Mouse (Mus musculus): ENCODE results near the gene Gm5416.
"Not testable (repeated sequence)": the region's sequence is repeated elsewhere in the genome, so short reads cannot be mapped to it uniquely, and the experiment has no call there.

Gm5416 gene

DNA sequence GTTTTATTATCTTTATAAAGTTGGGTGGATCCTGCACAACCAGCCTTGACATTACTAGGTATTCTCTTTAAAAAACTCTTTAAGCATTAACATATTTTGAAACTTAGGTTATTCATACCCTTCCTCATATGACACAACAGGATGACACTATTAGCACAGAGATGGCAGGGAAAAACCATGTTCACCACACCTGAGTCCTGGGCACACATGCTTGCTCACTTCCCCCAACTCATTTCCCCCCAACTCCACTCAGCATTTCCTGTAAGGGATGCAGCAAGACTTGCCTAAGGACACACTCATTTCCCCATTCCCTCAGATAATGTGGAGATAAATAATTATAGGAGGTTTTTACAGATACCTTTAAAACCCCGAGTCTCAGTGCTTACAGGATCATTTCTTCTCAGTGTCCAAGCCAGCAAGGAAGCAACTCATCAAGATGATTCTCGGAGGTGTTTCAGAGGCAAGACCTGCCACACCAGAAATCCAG, at the start of gene Gm5416:
TSS of gene Gm5416 (plus strand) at position 437 of the 487 bp plus-strand sequence.
- no peak for DNase-seq (ENCODE audit: low spot score in 2 of 2)

DNA sequence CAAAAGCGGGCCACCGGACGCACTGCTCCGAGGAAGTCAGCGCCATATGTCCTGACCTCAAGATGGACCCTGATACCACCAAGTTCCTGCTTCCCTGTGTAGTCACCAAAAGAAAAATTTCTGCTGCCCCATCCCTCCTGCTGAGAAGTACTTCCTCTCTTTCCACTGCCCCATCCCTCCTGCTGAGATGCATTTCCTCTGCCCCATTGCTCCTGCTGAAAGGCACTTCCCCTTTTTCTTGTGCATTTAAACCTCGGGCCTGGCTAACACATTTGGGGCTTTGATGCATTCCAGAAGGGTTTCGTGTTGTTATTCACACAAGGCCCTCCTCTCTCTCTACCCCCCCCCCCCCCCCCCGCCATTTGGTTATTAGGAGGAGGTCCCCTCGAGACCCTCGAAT, 42.4 kb upstream of the Gm5416 start:
- DNase-seq (ENCODE audit: low spot score in 2 of 2) = not testable (repeated sequence)

DNA sequence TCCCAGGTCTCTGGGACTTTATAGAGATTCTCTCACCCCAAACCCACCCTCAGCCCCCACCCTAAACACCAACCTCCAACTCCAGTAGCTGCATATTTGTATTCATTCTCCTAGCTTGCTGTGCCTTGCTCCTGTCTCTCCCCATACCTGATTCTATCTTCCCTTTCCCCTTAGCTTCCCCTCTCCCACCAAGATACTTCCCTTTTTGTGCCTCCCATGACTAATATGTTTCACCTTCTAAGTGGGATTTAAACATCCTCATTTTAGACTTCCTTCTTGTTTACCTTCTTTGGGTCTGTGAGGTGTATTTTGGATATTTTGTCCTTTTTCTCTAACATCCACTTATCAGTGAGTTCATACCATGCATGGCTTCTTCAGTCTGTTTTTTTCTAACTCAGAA, 34.1 kb upstream of the Gm5416 start:
- DNase-seq (ENCODE audit: low spot score in 2 of 2) = no peak

DNA sequence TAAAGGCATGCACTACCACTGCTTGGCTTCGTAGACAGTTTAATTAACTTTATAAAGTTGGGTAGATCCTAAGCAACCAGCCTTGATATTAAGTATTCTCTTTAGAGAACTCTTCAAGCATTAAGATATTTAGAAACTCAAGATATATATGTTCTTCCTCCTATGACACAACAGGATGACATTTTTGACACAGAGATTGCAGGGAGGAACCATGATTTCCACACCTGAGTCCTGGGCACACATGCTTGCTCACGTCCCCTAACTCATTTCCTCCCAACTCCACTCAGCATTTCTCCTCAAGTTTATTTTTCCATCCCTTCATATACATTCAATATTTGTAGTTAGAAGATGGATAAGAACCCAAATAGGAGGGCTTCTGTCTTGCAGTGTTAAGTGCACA, 30.3 kb upstream of the Gm5416 start:
- no peak for DNase-seq (ENCODE audit: low spot score in 2 of 2)

DNA sequence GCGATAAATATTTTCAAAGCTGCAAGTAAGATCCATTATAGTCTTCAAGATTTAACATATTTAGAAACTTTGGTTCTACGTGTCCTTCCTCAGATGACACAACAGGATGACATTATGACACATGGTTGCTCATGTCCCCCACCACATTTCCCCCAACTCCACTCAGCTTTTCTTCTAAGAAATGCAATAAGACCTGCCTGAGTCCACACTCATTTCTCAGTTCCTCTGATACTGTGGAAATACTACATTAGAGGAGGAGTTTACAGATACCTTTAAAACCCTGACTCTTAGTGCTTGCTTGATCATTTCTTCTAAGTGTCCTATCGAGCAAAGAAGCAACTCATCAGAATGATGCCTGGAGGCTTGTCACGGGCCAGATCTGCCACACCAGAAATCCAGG, 26.3 kb upstream of the Gm5416 start, which contains the start of gene Gm5483:
TSS of gene Gm5483 (plus strand) at position 301 of the 400 bp plus-strand sequence.
- DNase-seq (ENCODE audit: low spot score in 2 of 2) = not testable (repeated sequence)

DNA sequence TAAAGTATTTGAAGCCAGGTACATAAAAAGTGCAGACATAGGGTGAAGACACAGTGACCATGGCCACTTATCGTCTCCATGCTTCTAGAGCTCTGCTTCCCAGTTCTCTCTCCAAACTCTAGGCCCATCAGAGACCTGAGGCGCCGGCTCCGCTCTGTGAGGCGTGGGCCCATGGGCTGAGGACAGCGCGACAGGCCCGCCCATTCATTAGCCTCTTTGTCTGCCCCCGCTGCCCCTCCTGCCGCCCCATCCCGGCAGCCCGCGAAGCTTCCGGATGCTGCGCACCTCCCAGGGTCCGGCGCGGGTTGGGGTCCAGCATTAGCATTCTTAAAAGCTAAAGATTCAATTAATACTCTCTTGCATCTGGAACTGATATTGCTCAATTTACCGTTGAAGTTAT, 11.0 kb upstream of the Gm5416 start:
- no peak for DNase-seq (ENCODE audit: low spot score in 2 of 2)

DNA sequence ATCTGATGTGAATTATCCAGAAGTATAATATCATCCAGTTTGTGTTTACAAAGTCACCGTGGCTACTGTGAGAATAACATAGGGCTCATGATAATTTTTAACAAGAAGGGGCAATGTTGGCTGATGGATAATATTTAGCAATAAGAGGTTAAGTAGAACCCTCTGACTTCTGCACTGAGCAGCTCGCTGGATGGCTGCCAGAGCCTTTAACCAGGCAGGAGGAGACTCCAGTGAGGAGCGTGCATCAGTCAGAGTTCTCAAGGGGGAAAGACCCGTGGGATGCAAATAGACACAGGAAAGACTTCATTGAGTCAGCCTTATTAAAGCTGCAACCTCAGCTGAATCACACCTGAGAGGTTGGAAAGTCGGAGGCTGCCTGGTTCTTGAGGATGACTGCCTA, 6.4 kb upstream of the Gm5416 start:
- DNase-seq (ENCODE audit: low spot score in 2 of 2) = no peak

DNA sequence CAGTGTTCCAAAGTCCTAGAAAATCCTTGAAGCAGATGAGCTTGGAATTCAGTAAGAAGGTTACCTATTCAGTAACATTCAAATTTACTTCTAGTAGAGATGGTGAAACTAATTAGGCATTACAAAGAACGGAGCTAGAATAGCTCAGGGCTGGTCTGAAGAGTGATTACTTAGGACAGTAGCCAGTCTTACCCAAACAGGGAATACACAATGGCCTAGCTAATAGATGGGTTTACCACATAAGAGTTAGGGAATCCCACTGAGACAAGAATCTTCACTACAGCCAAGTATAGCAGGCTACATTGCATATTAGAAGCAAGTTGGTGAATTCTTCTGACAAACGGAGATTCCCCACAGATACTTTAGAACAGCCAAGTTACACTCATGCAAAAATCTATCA, 4.5 kb upstream of the Gm5416 start:
- not testable (repeated sequence) for DNase-seq (ENCODE audit: low spot score in 2 of 2)

DNA sequence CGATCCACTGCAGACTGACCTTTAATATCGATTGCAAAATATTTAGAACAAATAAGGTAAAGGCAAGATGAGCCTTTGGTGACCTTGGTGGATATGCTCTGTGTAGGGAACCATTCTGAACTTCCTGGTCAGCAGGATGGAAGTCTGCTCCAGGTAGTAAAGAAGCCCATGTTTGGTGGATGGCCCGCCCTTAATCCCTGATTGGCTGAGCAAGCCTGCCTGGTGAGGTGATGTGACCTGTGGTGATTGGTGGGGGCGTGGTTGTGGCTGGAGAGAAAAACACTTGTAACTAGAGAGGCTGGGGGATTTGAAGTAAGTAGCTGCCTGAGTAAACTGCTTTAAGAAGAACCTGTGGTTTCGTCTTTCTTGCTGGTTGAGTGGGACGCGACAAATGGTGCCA, 11.0 kb downstream of the Gm5416 start, which contains the start of gene 2010005H15Rik:
TSS of gene 2010005H15Rik (plus strand) at position 301 of the 400 bp plus-strand sequence.
- not testable (repeated sequence) for DNase-seq (ENCODE audit: low spot score in 2 of 2)

DNA sequence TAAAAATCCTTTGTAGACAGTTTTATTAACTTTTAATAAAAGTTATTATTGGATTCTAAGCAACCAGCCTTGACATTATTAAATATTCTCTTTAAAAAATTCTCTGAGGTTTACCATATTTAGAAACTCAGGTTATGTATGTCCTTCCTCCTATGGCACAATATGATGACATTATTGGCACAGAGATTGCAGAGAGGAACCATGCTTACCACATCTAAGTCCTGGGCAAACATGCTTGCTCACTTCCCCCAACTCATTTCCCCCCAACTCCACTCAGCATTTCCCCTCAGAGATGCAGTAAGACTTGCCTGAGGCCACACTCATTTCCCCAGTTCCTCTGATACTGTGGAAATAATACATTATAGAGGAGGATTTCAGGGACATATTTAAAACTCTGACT, 50.4 kb downstream of the Gm5416 start:
- not testable (repeated sequence) for DNase-seq (ENCODE audit: low spot score in 2 of 2)
